Mouse (Mus musculus): ENCODE measurements around the gene Mamdc4.

DNA sequence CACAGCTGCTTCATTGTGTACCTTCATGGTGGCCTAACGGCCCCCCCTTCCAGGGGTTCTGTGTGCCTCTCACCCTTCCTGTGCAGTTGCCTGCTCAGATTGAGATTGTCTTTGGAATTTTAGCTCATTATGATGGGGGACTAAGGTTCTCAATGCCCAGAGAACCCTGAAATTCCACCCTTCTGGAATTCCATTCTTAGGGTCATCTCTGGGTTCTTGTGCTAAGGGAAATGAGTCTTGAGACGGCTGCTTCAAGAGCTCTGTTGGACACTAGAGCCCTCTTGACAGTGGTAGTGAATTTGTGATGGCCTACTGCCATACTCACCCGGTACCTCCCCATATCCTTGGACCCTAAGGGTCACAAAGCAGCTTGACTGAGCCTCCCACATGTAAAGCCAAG, 42.9 kb upstream of the Mamdc4 start, which contains the start of gene Ccdc183:
- no peak for TF ChIP-seq CTCF (IDR thresholded peaks at IDR 0.05; ENCODE audit: borderline replicate concordance, insufficient read depth, low read length)
- TF ChIP-seq POLR2A (IDR thresholded peaks at IDR 0.05; ENCODE audit: low read depth, low read length), result no peak
